In the genomic region with DNA sequence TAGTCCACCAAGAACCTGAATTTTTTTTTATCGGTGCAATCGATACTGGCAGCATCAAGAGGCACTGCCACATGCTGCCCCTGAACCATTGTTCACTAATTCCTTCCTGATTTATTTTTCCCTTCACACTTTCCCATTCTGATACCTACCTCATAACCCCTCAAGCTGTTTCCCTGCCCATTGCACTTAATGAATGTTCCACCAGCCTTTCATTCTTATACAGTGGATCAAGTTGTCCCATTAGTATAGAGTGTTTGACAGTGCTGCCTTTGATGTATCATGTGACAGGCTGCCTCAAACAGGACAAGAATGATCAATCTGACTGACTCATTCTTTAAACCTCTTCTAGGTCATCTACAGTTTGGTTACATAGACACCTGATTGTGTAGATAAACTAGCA, we compare ENCODE assay signal across 32 mouse cellular contexts. TPM values are rescaled to one million over a fixed set of nuclear protein-coding genes. Genes with fewer than 3 reads are reported as not detected.
DNase-seq lines count a peak whose midpoint lies in the region; ATAC-seq and TF ChIP-seq lines count a peak whose summit lies in the region.
"Had no signal": no experiment of that assay in that cellular context is flagged by ENCODE, and none has a peak within 500 bp of the region (broad histone marks: within the 10 kb centered on the region; RNA-seq: fewer than 3 reads in every experiment).

No protein-coding gene starts in this region.

- DNase-seq in forebrain, postnatal 0 days, result no peak
- DNase-seq in midbrain, embryonic 10.5 days (ENCODE audit: low spot score), result no peak
- peak; percentile 16 for DNase-seq in retina, embryonic 14.5 days (ENCODE audit: low spot score)
- no peak for DNase-seq in kidney, adult 11 months
- no peak for DNase-seq in heart, adult 18-20 months
- DNase-seq: adrenal gland, postnatal 25 days; cerebellum, adult 18-20 months; cerebellum, postnatal 10 days; gastrocnemius, postnatal 14 days; heart, postnatal 4 days; kidney, adult 8-10 months; layer of hippocampus, postnatal 36 days; left cerebral cortex, postnatal 4 days; liver, postnatal 0 days; lung, postnatal 36 days; right cerebral cortex, adult 18-20 months; right cerebral cortex, postnatal 4 days; thymus, adult 18-20 months; thymus, postnatal 25 days had no signal

- no peak overlapping the region for H3K9ac ChIP-seq in forebrain, embryonic 13.5 days
- no peak overlapping the region for H3K9ac ChIP-seq in forebrain, postnatal 0 days
- H3K9ac ChIP-seq in midbrain, embryonic 12.5 days (replicated peaks), result no peak overlapping the region
- no peak overlapping the region for H3K9ac ChIP-seq in midbrain, embryonic 13.5 days (replicated peaks)
- H3K9ac ChIP-seq: embryonic facial prominence, embryonic 13.5 days; heart, embryonic 15.5 days; intestine, embryonic 15.5 days; liver, embryonic 12.5 days; liver, postnatal 0 days had no signal

- 47% methylated on average over 2 of the region's 2 CpGs for WGBS in forebrain, embryonic 13.5 days
- WGBS in forebrain, postnatal 0 days, result 26% methylated on average over 2 of the region's 2 CpGs
- 75% methylated on average over 2 of the region's 2 CpGs for WGBS in midbrain, embryonic 12.5 days
- WGBS in midbrain, embryonic 10.5 days, result 88% methylated on average over 2 of the region's 2 CpGs
- 43% methylated on average over 2 of the region's 2 CpGs for WGBS in midbrain, embryonic 13.5 days

- TF ChIP-seq CTCF in forebrain, postnatal 0 days (IDR thresholded peaks at IDR 0.05; ENCODE audit: low read depth), result no peak

- H3K27ac ChIP-seq in forebrain, embryonic 13.5 days, result no peak overlapping the region
- no peak overlapping the region for H3K27ac ChIP-seq in forebrain, postnatal 0 days (ENCODE audit: low read depth, low read length)
- no peak overlapping the region for H3K27ac ChIP-seq in midbrain, embryonic 12.5 days (replicated peaks)
- H3K27ac ChIP-seq in midbrain, embryonic 10.5 days (replicated peaks), result no peak overlapping the region
- H3K27ac ChIP-seq in midbrain, embryonic 13.5 days, result 0 out of 2 replicates have a peak overlapping the region, but pooled peaks have one; percentile 44
- H3K27ac ChIP-seq: embryonic facial prominence, embryonic 13.5 days; heart, embryonic 10.5 days; heart, embryonic 15.5 days; hindbrain, postnatal 0 days; intestine, embryonic 15.5 days; kidney, postnatal 0 days; liver, embryonic 12.5 days; stomach, postnatal 0 days had no signal

- peaks cover 7% of the 10 kb centered on the region; the same call in 1 of the 2 replicates for H3K4me1 ChIP-seq in forebrain, embryonic 13.5 days
- no peaks in the 10 kb centered on the region for H3K4me1 ChIP-seq in forebrain, postnatal 0 days (ENCODE audit: insufficient read depth)
- 0 out of 2 replicates have a peak, but pooled peaks cover 6% of the 10 kb centered on the region for H3K4me1 ChIP-seq in midbrain, embryonic 12.5 days
- H3K4me1 ChIP-seq in midbrain, embryonic 10.5 days, result no peaks in the 10 kb centered on the region
- H3K4me1 ChIP-seq in midbrain, embryonic 13.5 days (replicated peaks), result peaks cover 9% of the 10 kb centered on the region
- H3K4me1 ChIP-seq: embryonic facial prominence, embryonic 13.5 days; heart, embryonic 10.5 days; heart, embryonic 15.5 days; intestine, embryonic 15.5 days; liver, embryonic 12.5 days had no signal

- H3K27me3 ChIP-seq in forebrain, embryonic 13.5 days, result no peaks in the 10 kb centered on the region
- H3K27me3 ChIP-seq in forebrain, postnatal 0 days (ENCODE audit: insufficient read depth, low read length), result no peaks in the 10 kb centered on the region
- H3K27me3 ChIP-seq in midbrain, embryonic 12.5 days, result no peaks in the 10 kb centered on the region
- no peaks in the 10 kb centered on the region for H3K27me3 ChIP-seq in midbrain, embryonic 10.5 days (ENCODE audit: low read depth, poor library complexity, severe bottlenecking)
- no peaks in the 10 kb centered on the region for H3K27me3 ChIP-seq in midbrain, embryonic 13.5 days
- H3K27me3 ChIP-seq: embryonic facial prominence, embryonic 13.5 days; heart, embryonic 15.5 days; intestine, embryonic 15.5 days; liver, embryonic 12.5 days had no signal

- no peak overlapping the region for H3K4me2 ChIP-seq in forebrain, embryonic 13.5 days
- H3K4me2 ChIP-seq in forebrain, postnatal 0 days (ENCODE audit: low read depth), result no peak overlapping the region
- H3K4me2 ChIP-seq in midbrain, embryonic 12.5 days (replicated peaks), result no peak overlapping the region
- no peak overlapping the region for H3K4me2 ChIP-seq in midbrain, embryonic 13.5 days (replicated peaks)
- H3K4me2 ChIP-seq: embryonic facial prominence, embryonic 13.5 days; heart, embryonic 15.5 days; intestine, embryonic 15.5 days; liver, embryonic 12.5 days had no signal

- H3K36me3 ChIP-seq in forebrain, embryonic 13.5 days (ENCODE audit: poor library complexity, severe bottlenecking), result no peaks in the 10 kb centered on the region
- no peaks in the 10 kb centered on the region for H3K36me3 ChIP-seq in forebrain, postnatal 0 days (ENCODE audit: insufficient read depth)
- no peaks in the 10 kb centered on the region for H3K36me3 ChIP-seq in midbrain, embryonic 12.5 days
- H3K36me3 ChIP-seq in midbrain, embryonic 10.5 days, result no peaks in the 10 kb centered on the region
- no peaks in the 10 kb centered on the region for H3K36me3 ChIP-seq in midbrain, embryonic 13.5 days
- H3K36me3 ChIP-seq: embryonic facial prominence, embryonic 13.5 days; heart, embryonic 10.5 days; heart, embryonic 15.5 days; intestine, embryonic 15.5 days; liver, embryonic 12.5 days had no signal

- H3K9me3 ChIP-seq in forebrain, embryonic 13.5 days (replicated peaks), result no peaks in the 10 kb centered on the region
- H3K9me3 ChIP-seq in forebrain, postnatal 0 days (ENCODE audit: low read length), result no peaks in the 10 kb centered on the region
- no peaks in the 10 kb centered on the region for H3K9me3 ChIP-seq in midbrain, embryonic 12.5 days
- no peaks in the 10 kb centered on the region for H3K9me3 ChIP-seq in midbrain, embryonic 10.5 days (replicated peaks)
- H3K9me3 ChIP-seq in midbrain, embryonic 13.5 days, result no peaks in the 10 kb centered on the region
- H3K9me3 ChIP-seq: embryonic facial prominence, embryonic 13.5 days; heart, embryonic 10.5 days; heart, embryonic 15.5 days; intestine, embryonic 15.5 days; liver, embryonic 12.5 days had no signal

- ATAC-seq in forebrain, embryonic 13.5 days, result peak; percentile 69
- ATAC-seq in forebrain, postnatal 0 days, result no peak
- peak; percentile 75 for ATAC-seq in midbrain, embryonic 12.5 days (ENCODE audit: low FRiP score, low read depth)
- peak; percentile 67 for ATAC-seq in midbrain, embryonic 13.5 days
- ATAC-seq: hindbrain, postnatal 0 days; intestine, embryonic 15.5 days; liver, embryonic 12.5 days; liver, postnatal 0 days had no signal

- no peak overlapping the region for H3K4me3 ChIP-seq in forebrain, embryonic 13.5 days
- no peak overlapping the region for H3K4me3 ChIP-seq in forebrain, postnatal 0 days (ENCODE audit: low read depth, low read length)
- no peak overlapping the region for H3K4me3 ChIP-seq in midbrain, embryonic 12.5 days
- H3K4me3 ChIP-seq in midbrain, embryonic 10.5 days, result no peak overlapping the region
- H3K4me3 ChIP-seq in midbrain, embryonic 13.5 days (replicated peaks), result no peak overlapping the region
- H3K4me3 ChIP-seq: embryonic facial prominence, embryonic 13.5 days; heart, embryonic 10.5 days; heart, embryonic 15.5 days; intestine, embryonic 15.5 days; liver, embryonic 12.5 days had no signal

RNA-seq across cellular contexts. Expression of a gene that starts 37.9 kb away (rescaled TPM):
- polyA plus RNA-seq in forebrain, embryonic 13.5 days (2015; fragmentation: Nextera tagmentation; extraction: Ambion mirVana), result 2.6 and 2.7 TPM in 2 replicates
- 2.1 and 2.2 TPM in 2 replicates for total RNA-seq in forebrain, postnatal 0 days (2014; rRNA removed)
- 1.0 and 1.6 TPM in 2 replicates for polyA plus RNA-seq in forebrain, postnatal 0 days (2015; fragmentation: Nextera tagmentation; extraction: Ambion mirVana)
- polyA plus RNA-seq in midbrain, embryonic 12.5 days (2016; fragmentation: Nextera tagmentation; extraction: Ambion mirVana), result 5.1 and 5.9 TPM in 2 replicates
- 5.1 and 5.6 TPM in 2 replicates for polyA plus RNA-seq in midbrain, embryonic 10.5 days (2016; fragmentation: Nextera tagmentation; extraction: Ambion mirVana)
- 2.7 and 3.0 TPM in 2 replicates for polyA plus RNA-seq in midbrain, embryonic 13.5 days (2015; fragmentation: Nextera tagmentation; extraction: Ambion mirVana)
- 1 to 10 TPM; 6.1 to 7.4 TPM for total RNA-seq in heart, adult 18-20 months (2021)
- total RNA-seq: layer of hippocampus, postnatal 36 days; megakaryocyte, adult 5-6 weeks; MEL had no signal
